Mouse (Mus musculus) bone marrow, adult 2 months (tissue): Measurements from ENCODE around the gene Stoml1. TPM values are rescaled to one million over a fixed set of nuclear protein-coding genes. Genes with fewer than 3 reads are reported as not detected.

Experiments used
- H3K27ac ChIP-seq: fragments of 200-500 bp; 2 replicates; pipeline ENCODE4 v1.5.1; 2012; ENCODE audit warnings: low read depth, mild to moderate bottlenecking, control low read depth, inconsistent platforms, low read length; ENCODE audit not compliant: control insufficient read depth, poor library complexity, insufficient read depth
- H3K4me1 ChIP-seq: fragments of 200-500 bp; 2 replicates; pipeline ENCODE4 v1.6.1; 2011; ENCODE audit warnings: low read length; ENCODE audit not compliant: control insufficient read depth, insufficient read depth
- H3K4me3 ChIP-seq: fragments of 200-500 bp; replicated peaks from 2 replicates; pipeline ENCODE3; 2011; ENCODE audit warnings: mild to moderate bottlenecking, low read depth, low read length, control low read depth; ENCODE audit not compliant: control insufficient read depth
- CTCF ChIP-seq: fragments of 200-500 bp; IDR thresholded peaks from 2 replicates; pipeline ENCODE4 v1.5.1; 2011; ENCODE audit warnings: low read length, control low read depth; ENCODE audit not compliant: control insufficient read depth, insufficient read depth
- POLR2A ChIP-seq: fragments of 200-500 bp; IDR thresholded peaks from 2 replicates; pipeline ENCODE4 v1.6.1; 2011; ENCODE audit warnings: low read depth, mild to moderate bottlenecking, control low read depth, low read length, borderline replicate concordance; ENCODE audit not compliant: control insufficient read depth
- WGBS: fragments of 180-500 bp; shearing (Covaris S2); methylation state at CpG from one replicate; pipeline ENCODE4 v1.1.7; 2018; 5-methylcytosine and 5-hydroxymethylcytosine counted together
- polyA plus RNA-seq: library from polyadenylated mRNA; stranded (reverse); fragments of >200 nt; gene quantifications from 2 replicates; pipeline ENCODE4 v1.2.4, GENCODE M21; 2011; ENCODE audit warnings: low replicate concordance; ENCODE audit not compliant: missing spikeins, insufficient read depth, insufficient read length

The Stoml1 gene
- polyA plus RNA-seq, result 14.4 and 24.5 TPM in 2 replicates

DNA sequence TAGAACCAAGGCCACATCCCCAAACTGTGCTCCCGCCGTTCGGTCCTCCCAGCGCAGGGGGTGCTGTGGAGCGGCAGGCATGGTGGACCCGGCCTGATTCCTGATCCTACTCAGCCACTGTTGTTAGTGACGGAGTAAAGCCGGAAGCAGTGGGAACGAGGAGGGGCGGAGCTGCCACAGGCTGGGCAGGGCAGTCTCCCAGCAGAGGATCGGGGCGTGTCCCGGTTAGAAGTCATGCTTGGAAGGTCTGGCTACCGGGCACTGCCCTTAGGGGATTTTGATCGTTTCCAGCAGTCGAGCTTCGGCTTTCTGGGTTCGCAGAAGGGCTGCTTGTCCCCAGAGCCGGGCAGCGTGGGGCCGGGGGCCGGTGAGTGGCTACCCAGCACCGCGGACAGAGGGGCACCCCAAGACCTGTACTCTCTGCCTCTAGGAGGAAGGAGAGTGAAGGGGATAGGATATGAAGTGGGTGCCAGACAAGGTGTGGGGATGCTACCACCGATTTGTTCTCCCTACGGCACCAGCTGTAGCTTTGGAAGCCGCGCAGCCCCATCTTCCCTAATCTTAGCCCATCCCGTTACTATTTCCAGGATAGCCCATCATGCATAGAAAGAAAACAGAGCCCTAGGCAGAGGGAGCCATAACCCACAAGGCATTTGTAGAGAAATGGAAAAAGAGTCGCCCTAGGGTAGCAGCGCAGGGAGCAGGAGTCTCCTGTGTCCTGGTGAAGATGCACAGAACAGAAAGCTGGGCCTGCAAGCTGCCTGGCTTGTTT, at the start of gene Stoml1:
Gene Stoml1 (plus strand): TSS at position 132 of the 772 bp plus-strand sequence.
- H3K4me3 ChIP-seq, result peak within 1 kb of the TSS; percentile 70
- WGBS, result under 1% methylated on average over 31 of the region's 31 CpGs
- TF ChIP-seq POLR2A (peak; percentile 75; the same call in 1 of the 2 replicates), CTCF (peak; percentile 89)
- H3K27ac ChIP-seq, result peak within 1 kb of the TSS; percentile 74
- peaks cover 12% of the 10 kb centered on the region for H3K4me1 ChIP-seq

DNA sequence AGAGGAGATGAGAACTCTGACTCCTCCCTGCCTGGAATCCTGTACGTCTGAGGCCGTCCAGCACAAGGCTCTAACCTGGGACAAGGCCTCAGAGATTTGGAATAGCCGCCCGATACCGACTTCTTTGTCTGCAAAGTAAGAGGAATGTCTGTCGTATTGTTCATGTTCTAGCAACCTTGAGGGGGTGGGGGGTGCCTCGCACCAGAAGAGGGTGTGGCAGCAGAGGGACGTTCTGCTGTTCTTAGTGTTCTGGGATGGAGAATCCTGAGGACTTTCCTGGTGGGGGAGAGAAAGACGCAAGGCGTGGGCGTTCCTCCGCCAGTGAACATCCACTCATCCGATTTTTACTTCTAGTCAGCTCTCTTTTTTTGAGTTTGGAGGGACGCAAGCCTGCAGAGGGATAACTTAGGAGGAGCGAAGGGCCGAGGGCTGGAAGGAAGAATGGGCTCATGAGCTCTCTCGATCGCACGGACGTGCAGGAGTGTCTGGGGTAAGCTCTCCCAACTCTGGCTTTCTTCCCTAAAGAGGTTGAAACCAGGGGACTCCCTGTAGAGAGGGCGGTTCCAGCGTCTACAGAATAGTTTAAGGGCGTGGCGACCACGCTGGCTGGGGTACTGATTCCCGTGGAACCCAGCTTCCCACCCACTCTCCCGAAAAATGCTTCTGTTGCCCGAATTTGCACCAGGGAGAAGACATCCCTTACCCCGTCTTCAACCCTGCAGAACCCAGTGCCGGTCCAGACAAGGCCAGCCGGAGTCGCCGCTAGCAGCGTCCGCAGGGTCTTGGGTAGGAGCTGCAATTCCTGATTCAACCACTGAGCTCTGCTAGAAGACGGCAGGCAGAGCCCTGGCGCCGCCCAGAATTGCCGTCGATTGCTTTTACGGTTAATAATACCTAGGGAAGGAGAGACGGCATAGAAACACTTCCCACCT, 49.2 kb upstream of the Stoml1 start, which contains the start of the genes Islr and Islr2:
Gene Islr (minus strand): TSS at position 791 of the 932 bp plus-strand sequence.
Gene Islr2 (minus strand): TSS at position 804 of the 932 bp plus-strand sequence.
- Histone ChIP-seq H3K4me1 (no peaks in the 10 kb centered on the region), H3K4me3 (peak within 1 kb of the TSS; percentile 65), H3K27ac (no peak within 1 kb of the TSS; the same call in 1 of the 2 replicates)
- TF ChIP-seq POLR2A, result no peak
- TF ChIP-seq CTCF, result peak; percentile 41; the same call in 1 of the 2 replicates
- WGBS, result 8% methylated on average over 42 of the region's 42 CpGs

- no peak overlapping the region for H3K27ac ChIP-seq
- TF ChIP-seq CTCF, result peak; percentile 96
- TF ChIP-seq POLR2A, result no peak
- peak overlapping the region; percentile 65 for H3K4me3 ChIP-seq
- WGBS, result 1% methylated on average over 18 of the region's 18 CpGs
- H3K4me1 ChIP-seq, result no peaks in the 10 kb centered on the region
Measured at GRCm38 (mm10) chr9:58204448-58205000, 48.4 kb upstream of the Stoml1 start.

DNA sequence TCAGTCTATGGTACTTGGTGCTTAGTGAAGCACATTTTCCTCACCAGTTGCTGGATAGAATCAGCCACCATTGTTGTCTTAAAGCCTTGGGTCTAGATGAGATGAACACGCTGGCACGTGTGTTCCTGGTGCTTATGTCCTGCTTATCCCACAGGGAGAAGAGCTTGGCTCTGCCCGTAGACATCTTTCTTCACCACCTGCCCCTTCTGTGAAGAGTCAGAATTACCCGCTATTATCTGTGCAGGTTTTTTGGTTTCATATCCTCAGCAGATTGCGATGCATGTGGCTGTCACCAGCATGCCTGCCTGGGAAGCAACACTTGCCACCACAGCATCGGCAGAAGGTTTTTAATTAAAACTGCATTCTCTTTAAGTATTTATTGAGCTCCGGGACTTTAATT, 47.0 kb upstream of the Stoml1 start:
- no peak overlapping the region for H3K27ac ChIP-seq
- H3K4me3 ChIP-seq, result no peak overlapping the region
- no peaks in the 10 kb centered on the region; the same call in 1 of the 2 replicates for H3K4me1 ChIP-seq
- 86% methylated on average over 7 of the region's 7 CpGs for WGBS
- TF ChIP-seq CTCF, result no peak
- no peak for TF ChIP-seq POLR2A

DNA sequence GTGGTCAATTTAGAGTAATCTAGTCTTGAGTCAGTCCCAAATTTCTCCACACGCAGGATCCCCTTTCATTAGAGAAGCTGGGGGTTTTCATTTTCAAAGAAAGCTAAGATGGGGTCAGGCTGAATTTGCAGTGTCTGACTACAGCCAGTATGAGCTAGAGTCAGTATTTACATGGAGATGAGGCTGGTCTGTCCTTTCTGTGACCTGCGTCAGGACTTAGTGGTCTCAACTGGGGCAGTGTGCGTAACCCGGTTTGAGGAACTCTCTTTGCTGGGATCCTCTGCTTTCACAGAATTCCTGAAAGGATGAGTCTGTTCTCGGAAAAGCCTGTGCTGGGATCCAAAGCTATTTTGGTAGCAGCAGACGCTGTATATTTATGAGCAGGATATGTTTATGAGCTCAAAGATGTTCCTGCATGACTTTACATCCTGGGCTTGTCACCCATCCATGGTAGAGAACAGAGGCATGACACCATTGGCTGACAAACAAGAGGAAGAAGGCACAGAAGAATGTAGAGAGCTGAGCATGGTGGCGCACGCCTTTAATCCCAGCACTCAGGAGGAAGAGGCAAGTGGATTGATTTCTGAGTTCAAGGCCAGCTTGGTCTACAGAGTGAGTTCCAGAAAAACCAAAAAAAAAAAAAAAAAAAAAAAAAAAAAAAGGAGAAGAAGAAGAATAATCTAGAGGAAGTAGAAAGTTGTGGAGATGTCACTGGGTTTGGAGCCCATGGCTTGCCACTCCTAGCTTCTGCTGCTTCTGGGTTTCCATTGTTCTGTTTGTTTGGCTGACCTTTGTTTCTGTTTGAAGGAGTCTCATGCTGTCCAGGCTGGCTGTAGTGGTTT, 43.3 kb upstream of the Stoml1 start:
- no peaks in the 10 kb centered on the region; the same call in 1 of the 2 replicates for H3K4me1 ChIP-seq
- no peak overlapping the region for H3K4me3 ChIP-seq
- H3K27ac ChIP-seq, result no peak overlapping the region
- WGBS, result 82% methylated on average over 8 of the region's 8 CpGs
- TF ChIP-seq CTCF (no peak), POLR2A (no peak)

DNA sequence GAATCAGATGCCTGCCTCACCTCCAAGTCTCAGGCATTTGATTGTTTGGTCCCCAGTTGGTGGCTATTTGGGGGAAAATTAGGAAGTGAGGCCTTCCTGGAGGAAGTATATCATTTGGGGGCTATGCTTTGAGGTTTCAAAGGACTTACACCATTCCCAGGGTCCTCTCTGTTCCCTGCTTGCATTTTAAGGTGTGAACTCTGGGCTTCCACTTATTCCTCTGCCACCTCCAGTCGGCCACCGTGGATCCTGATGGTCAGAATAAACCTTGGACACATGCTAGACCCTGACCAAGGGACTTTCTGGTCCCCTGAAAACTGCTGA, 42.7 kb upstream of the Stoml1 start:
- Histone ChIP-seq H3K27ac (no peak overlapping the region), H3K4me1 (peaks cover 2% of the 10 kb centered on the region; the same call in 1 of the 2 replicates), H3K4me3 (no peak overlapping the region)
- WGBS, result 44% methylated on average over 2 of the region's 2 CpGs
- TF ChIP-seq POLR2A (no peak), CTCF (no peak)

DNA sequence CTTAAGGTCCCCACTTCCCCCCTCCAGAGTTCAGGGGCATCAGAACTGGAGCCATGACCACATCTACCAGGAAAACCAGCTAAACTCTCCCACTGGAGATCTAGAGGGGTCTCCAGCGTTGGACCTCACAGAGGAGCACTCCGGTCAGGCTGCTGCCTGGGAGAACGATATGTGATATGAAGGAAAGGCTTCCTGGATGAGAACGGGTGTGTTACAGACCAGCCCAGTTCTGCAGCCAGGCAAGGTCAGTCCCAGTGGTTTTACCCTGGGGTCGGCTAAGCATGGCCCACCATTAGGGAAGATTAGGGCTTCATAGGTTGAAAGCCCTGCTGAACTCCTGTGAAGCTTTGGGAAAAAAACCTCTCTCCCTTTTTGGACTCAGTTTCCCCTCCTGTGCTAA, 39.6 kb upstream of the Stoml1 start:
- Histone ChIP-seq H3K4me1 (peaks cover 2% of the 10 kb centered on the region; the same call in 1 of the 2 replicates), H3K27ac (peak overlapping the region; percentile 59), H3K4me3 (no peak overlapping the region)
- TF ChIP-seq CTCF, result no peak
- no peak for TF ChIP-seq POLR2A
- 59% methylated on average over 5 of the region's 5 CpGs for WGBS
